Mouse (Mus musculus) hindbrain, embryonic 16.5 days (tissue): Measurements from ENCODE around the gene Camta1. TPM values are rescaled to one million over a fixed set of nuclear protein-coding genes. Genes with fewer than 3 reads are reported as not detected.

ENCODE experiments used
- ATAC-seq: fragments of 200-750 bp; cut with Nextera tagmentation; 2 replicates; pipeline ENCODE4 v1.8.0; 2017; ENCODE audit warnings: moderate TSS enrichment, moderate library complexity
- H3K27ac ChIP-seq: fragments of 300-500 bp; sonication (generic); 2 replicates; pipeline ENCODE4 v1.5.1; 2014; ENCODE audit warnings: low read depth, mild to moderate bottlenecking, control low read depth, low read length, moderate library complexity
- H3K27me3 ChIP-seq: fragments of 300-500 bp; sonication (generic); replicated peaks from 2 replicates; pipeline ENCODE4 v1.6.1; 2014; ENCODE audit warnings: low read length; ENCODE audit not compliant: control insufficient read depth, insufficient read depth
- H3K36me3 ChIP-seq: fragments of 300-500 bp; sonication (generic); 2 replicates; pipeline ENCODE4 v1.6.1; 2014; ENCODE audit warnings: mild to moderate bottlenecking, low read length, moderate library complexity, mixed read lengths; ENCODE audit not compliant: control insufficient read depth, insufficient read depth
- H3K4me1 ChIP-seq: fragments of 300-500 bp; sonication (generic); 2 replicates; pipeline ENCODE4 v1.6.1; 2014; ENCODE audit warnings: low read depth, low read length; ENCODE audit not compliant: control insufficient read depth, insufficient read depth
- H3K4me2 ChIP-seq: fragments of 300-500 bp; sonication (generic); 2 replicates; pipeline ENCODE4 v1.6.1; 2014; ENCODE audit warnings: mild to moderate bottlenecking, low read length, control low read depth, moderate library complexity
- H3K4me3 ChIP-seq: fragments of 300-500 bp; sonication (generic); 2 replicates; pipeline ENCODE4 v1.5.1; 2014; ENCODE audit warnings: mild to moderate bottlenecking, low read length, control low read depth, moderate library complexity
- H3K9ac ChIP-seq: fragments of 300-500 bp; sonication (generic); 2 replicates; pipeline ENCODE4 v1.6.1; 2014; ENCODE audit warnings: low read depth, mild to moderate bottlenecking, control low read depth, low read length, moderate library complexity
- H3K9me3 ChIP-seq: fragments of 300-500 bp; sonication (generic); 2 replicates; pipeline ENCODE4 v1.6.1; 2014; ENCODE audit warnings: mild to moderate bottlenecking, low read length, moderate library complexity; ENCODE audit not compliant: control insufficient read depth
- WGBS: fragments of 180-500 bp; shearing (Covaris S2); extraction: QIAGEN DNeasy Blood & Tissue Kit; methylation state at CpG from one replicate; pipeline ENCODE4 v1.1.7; 2014; 5-methylcytosine and 5-hydroxymethylcytosine counted together
- polyA plus RNA-seq: library from polyadenylated mRNA; unstranded; fragments of >200 nt; fragmentation: Nextera tagmentation; extraction: Ambion mirVana; gene quantifications from 2 replicates; pipeline ENCODE4 v1.2.1, GENCODE M21; 2015

The Camta1 gene
- polyA plus RNA-seq, 1 experiment from 2014 or later: 153 TPM

GRCm38 (mm10) chr4:151695984-151696383 lies 165.7 kb downstream of the Camta1 start:
- 26% methylated on average over 11 of the region's 11 CpGs for WGBS
- no peak overlapping the region for H3K4me3 ChIP-seq
- ATAC-seq: peak; percentile 51; the same call in 1 of the 2 replicates
- H3K9me3 ChIP-seq: no peaks in the 10 kb centered on the region
- H3K9ac ChIP-seq: no peak overlapping the region
- no peaks in the 10 kb centered on the region for H3K36me3 ChIP-seq
- no peaks in the 10 kb centered on the region for H3K27me3 ChIP-seq
- H3K27ac ChIP-seq: peak overlapping the region; percentile 57
- H3K4me2 ChIP-seq: no peak overlapping the region
- peaks cover 14% of the 10 kb centered on the region for H3K4me1 ChIP-seq

DNA sequence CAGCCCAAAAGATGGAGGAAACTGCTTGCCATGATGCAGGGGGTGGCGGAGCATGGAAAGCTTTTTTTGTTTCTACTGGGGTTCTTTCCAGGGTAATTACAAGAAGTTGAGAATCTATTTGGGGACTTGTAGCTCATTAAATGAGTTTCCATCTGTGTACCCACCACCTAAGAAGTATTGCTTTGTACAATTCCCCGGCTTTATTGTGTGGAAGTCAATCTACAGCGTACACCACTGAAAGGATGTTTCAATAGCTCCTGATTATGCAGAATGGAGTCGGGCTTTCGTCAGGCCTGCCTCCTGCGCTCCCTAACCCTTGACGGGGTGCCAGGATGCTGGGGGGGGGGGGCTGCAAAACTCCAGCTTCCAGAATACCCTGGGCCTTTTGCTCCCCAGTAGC lies 167.1 kb downstream of the Camta1 start:
- no peaks in the 10 kb centered on the region for H3K27me3 ChIP-seq
- H3K27ac ChIP-seq: 0 out of 2 replicates have a peak overlapping the region, but pooled peaks have one; percentile 42
- WGBS: 25% methylated on average over 7 of the region's 7 CpGs
- no peak overlapping the region for H3K9ac ChIP-seq
- H3K36me3 ChIP-seq: no peaks in the 10 kb centered on the region
- ATAC-seq: no peak
- no peak overlapping the region for H3K4me3 ChIP-seq
- peaks cover 14% of the 10 kb centered on the region for H3K4me1 ChIP-seq
- H3K9me3 ChIP-seq: no peaks in the 10 kb centered on the region
- H3K4me2 ChIP-seq: no peak overlapping the region

DNA sequence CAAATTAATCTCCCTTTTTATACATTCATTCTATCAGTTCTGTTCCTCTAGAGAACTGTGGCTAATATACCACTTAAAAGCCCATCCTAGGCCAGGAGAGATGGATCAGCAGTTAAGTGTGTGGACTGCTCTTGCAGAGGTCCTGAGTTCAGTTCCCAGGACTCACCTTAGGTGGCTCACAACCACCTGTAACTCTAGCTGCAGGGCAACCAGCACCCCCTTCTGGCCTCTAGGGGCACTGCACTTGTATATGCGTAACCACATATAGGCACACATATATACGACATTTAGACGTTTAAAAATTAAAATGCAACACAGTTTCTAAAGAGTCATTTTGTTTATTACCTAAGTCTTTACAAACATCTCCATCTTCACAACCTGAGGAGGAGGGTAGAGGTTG lies 167.6 kb downstream of the Camta1 start:
- no peak overlapping the region for H3K4me3 ChIP-seq
- no peaks in the 10 kb centered on the region for H3K9me3 ChIP-seq
- WGBS: 91% methylated on average over 3 of the region's 3 CpGs
- no peak overlapping the region for H3K27ac ChIP-seq
- H3K4me1 ChIP-seq: peaks cover 14% of the 10 kb centered on the region
- H3K27me3 ChIP-seq: no peaks in the 10 kb centered on the region
- H3K36me3 ChIP-seq: no peaks in the 10 kb centered on the region
- H3K4me2 ChIP-seq: no peak overlapping the region
- no peak overlapping the region for H3K9ac ChIP-seq
- no peak for ATAC-seq

GRCm38 (mm10) chr4:151690041-151690440 lies 171.6 kb downstream of the Camta1 start:
- Histone ChIP-seq H3K9ac (no peak overlapping the region), H3K36me3 (no peaks in the 10 kb centered on the region), H3K4me1 (peaks cover 7% of the 10 kb centered on the region), H3K4me2 (no peak overlapping the region), H3K9me3 (no peaks in the 10 kb centered on the region), H3K27ac (peak overlapping the region; percentile 5; the same call in 1 of the 2 replicates), H3K27me3 (no peaks in the 10 kb centered on the region), H3K4me3 (no peak overlapping the region)
- no peak for ATAC-seq
- WGBS: 88% methylated on average over 12 of the region's 12 CpGs

- 87% methylated on average over 5 of the region's 5 CpGs for WGBS
- Histone ChIP-seq H3K4me2 (no peak overlapping the region), H3K36me3 (no peaks in the 10 kb centered on the region), H3K9me3 (no peaks in the 10 kb centered on the region), H3K4me3 (no peak overlapping the region), H3K9ac (no peak overlapping the region), H3K27me3 (no peaks in the 10 kb centered on the region), H3K27ac (no peak overlapping the region), H3K4me1 (no peaks in the 10 kb centered on the region)
- ATAC-seq: no peak
These were observed 173.5 kb downstream of the Camta1 start for GRCm38 (mm10) chr4:151688206-151688605.

- Histone ChIP-seq H3K9ac (no peak overlapping the region), H3K9me3 (no peaks in the 10 kb centered on the region), H3K36me3 (no peaks in the 10 kb centered on the region), H3K4me3 (no peak overlapping the region), H3K27me3 (no peaks in the 10 kb centered on the region), H3K4me1 (no peaks in the 10 kb centered on the region), H3K27ac (no peak overlapping the region), H3K4me2 (no peak overlapping the region)
- WGBS: 85% methylated on average over 7 of the region's 7 CpGs
- no peak for ATAC-seq
These were observed 177.1 kb downstream of the Camta1 start for GRCm38 (mm10) chr4:151684596-151684995.

DNA sequence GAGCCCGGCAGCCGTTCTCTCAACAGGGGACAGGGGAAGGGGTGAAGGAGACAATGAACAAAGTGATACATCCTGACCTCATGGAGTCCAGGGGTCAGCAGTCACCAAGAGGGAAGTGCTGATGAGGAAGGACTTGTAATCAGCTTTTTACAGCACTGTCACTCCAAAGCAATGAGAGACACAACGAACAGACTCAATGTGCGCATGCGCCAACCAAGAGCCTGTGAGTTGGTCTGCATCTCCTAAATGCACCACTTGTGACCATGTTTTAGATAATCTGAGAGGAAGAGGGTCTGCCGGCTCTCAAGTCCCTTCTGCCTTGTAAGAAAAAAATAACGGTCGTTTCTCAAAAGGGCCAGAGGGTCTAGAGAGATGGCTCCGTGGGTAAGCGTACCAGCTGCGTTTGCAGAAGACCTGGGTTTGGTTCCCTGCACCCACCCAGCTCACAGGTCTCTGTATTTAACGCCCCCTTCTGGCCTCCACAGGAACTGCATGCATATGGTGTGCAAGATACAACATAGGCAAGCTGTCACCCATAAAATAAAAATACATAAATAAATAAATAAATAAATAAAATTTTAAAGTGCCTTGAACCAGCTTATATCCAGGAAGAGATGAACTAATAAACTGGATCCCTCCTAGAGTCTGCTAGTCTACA lies 178.7 kb downstream of the Camta1 start:
- Histone ChIP-seq H3K4me1 (no peaks in the 10 kb centered on the region), H3K9me3 (0 out of 2 replicates have a peak, but pooled peaks cover 5% of the 10 kb centered on the region), H3K4me2 (no peak overlapping the region), H3K27me3 (no peaks in the 10 kb centered on the region), H3K36me3 (no peaks in the 10 kb centered on the region), H3K9ac (no peak overlapping the region), H3K27ac (no peak overlapping the region), H3K4me3 (no peak overlapping the region)
- 76% methylated on average over 12 of the region's 12 CpGs for WGBS
- ATAC-seq: no peak

- H3K27ac ChIP-seq: no peak overlapping the region
- H3K4me3 ChIP-seq: no peak overlapping the region
- H3K9me3 ChIP-seq: no peaks in the 10 kb centered on the region
- H3K4me1 ChIP-seq: peaks cover 7% of the 10 kb centered on the region; the same call in 1 of the 2 replicates
- ATAC-seq: peak; percentile 62
- WGBS: 52% methylated on average over 13 of the region's 13 CpGs
- no peak overlapping the region for H3K9ac ChIP-seq
- no peaks in the 10 kb centered on the region for H3K36me3 ChIP-seq
- no peaks in the 10 kb centered on the region for H3K27me3 ChIP-seq
- H3K4me2 ChIP-seq: no peak overlapping the region
These were observed 189.2 kb downstream of the Camta1 start for GRCm38 (mm10) chr4:151672452-151672851.

DNA sequence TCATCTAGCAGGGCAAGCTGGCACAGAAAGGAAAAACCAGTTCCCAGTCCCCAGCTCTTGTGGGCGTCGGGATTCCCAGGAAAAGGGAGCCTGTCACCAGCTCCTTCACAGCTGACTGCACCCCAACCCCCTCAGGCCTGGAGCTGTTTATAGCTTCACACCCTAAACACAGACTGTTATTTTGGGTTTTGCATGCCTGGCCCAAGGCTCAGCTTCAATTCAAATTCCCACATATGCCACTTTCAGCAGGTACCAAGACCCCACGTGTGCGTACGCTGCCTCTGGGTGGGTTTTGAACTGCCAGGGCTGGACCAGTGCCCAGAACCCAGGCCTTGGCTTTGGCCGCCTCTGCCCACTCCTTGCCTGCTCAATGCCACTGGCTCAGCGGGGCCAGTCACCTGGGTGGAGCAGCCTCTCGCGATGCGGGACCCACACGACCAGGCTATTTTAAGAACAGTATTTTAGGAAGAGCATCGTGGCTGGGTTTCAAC lies 195.2 kb downstream of the Camta1 start:
- peaks cover 6% of the 10 kb centered on the region; the same call in 1 of the 2 replicates for H3K4me1 ChIP-seq
- H3K27ac ChIP-seq: no peak overlapping the region
- no peaks in the 10 kb centered on the region for H3K27me3 ChIP-seq
- no peak overlapping the region for H3K9ac ChIP-seq
- H3K9me3 ChIP-seq: no peaks in the 10 kb centered on the region
- ATAC-seq: peak; percentile 49; the same call in 1 of the 2 replicates
- WGBS: 56% methylated on average over 12 of the region's 12 CpGs
- no peak overlapping the region for H3K4me3 ChIP-seq
- H3K4me2 ChIP-seq: no peak overlapping the region
- H3K36me3 ChIP-seq: no peaks in the 10 kb centered on the region
